Mouse (Mus musculus) myocyte (in vitro differentiated cells): ENCODE results near the gene Galnt5. TPM values are rescaled to one million over a fixed set of nuclear protein-coding genes. Genes with fewer than 3 reads are reported as not detected.

Experiments used
- H3K27me3 ChIP-seq: one replicate; pipeline ENCODE4 v1.6.1; 2011; ENCODE audit not compliant: control insufficient read depth, insufficient read depth, insufficient read length
- H3K36me3 ChIP-seq: one replicate; pipeline ENCODE4 v1.6.1; 2011; ENCODE audit not compliant: control insufficient read depth, insufficient read depth
- H3K4me2 ChIP-seq: one replicate; pipeline ENCODE4 v1.6.1; 2011; ENCODE audit warnings: low read depth, control low read depth
- H3K4me3 ChIP-seq: one replicate; pipeline ENCODE4 v1.5.1; 2011; ENCODE audit warnings: mild to moderate bottlenecking, control low read depth, moderate library complexity
- H3K79me2 ChIP-seq: one replicate; pipeline ENCODE4 v1.6.1; 2011; ENCODE audit not compliant: control insufficient read depth, insufficient read depth
- H3ac ChIP-seq: one replicate; pipeline ENCODE4 v1.6.1; 2011; ENCODE audit not compliant: control insufficient read depth, insufficient read length
- CEBPB ChIP-seq: IDR thresholded peaks from 2 replicates; pipeline ENCODE4 v1.6.1; 2011; ENCODE audit warnings: mild to moderate bottlenecking, moderate library complexity; ENCODE audit not compliant: poor library complexity, insufficient read depth, severe bottlenecking
- E2F4 ChIP-seq: IDR thresholded peaks from one replicate; pipeline ENCODE4 v1.6.1; 2011; ENCODE audit warnings: mild to moderate bottlenecking, control low read depth, moderate library complexity; ENCODE audit not compliant: insufficient read depth
- MAX ChIP-seq: IDR thresholded peaks from one replicate; pipeline ENCODE4 v1.6.1; 2011; ENCODE audit warnings: low read depth, mild to moderate bottlenecking, control low read depth
- MYOD1 ChIP-seq, 3 experiments: IDR thresholded peaks; one replicate each; pipeline ENCODE4 v1.6.1; 2011; ENCODE audit warnings: control low read depth in 2 of 3, low read depth in 2 of 3, mild to moderate bottlenecking in 2 of 3, moderate library complexity in 1 of 3; ENCODE audit not compliant: insufficient read length in 2 of 3, control insufficient read depth in 1 of 3
- MYOG ChIP-seq, 3 experiments: IDR thresholded peaks; one replicate each; pipeline ENCODE4 v1.6.1; 2011; ENCODE audit warnings: control low read depth in 2 of 3, low read depth in 2 of 3, mild to moderate bottlenecking in 2 of 3; ENCODE audit not compliant: insufficient read length in 2 of 3, control insufficient read depth in 1 of 3, insufficient read depth in 1 of 3
- POLR2A ChIP-seq: IDR thresholded peaks from one replicate; pipeline ENCODE4 v1.6.1; 2011; ENCODE audit warnings: low read depth, mild to moderate bottlenecking, control low read depth, moderate library complexity; ENCODE audit not compliant: insufficient read length
- POLR2AphosphoS2 ChIP-seq: IDR thresholded peaks from one replicate; pipeline ENCODE4 v1.6.1; 2011; ENCODE audit warnings: low read depth, control low read depth; ENCODE audit not compliant: insufficient read length
- REST ChIP-seq: IDR thresholded peaks from one replicate; pipeline ENCODE4 v1.6.1; 2011; ENCODE audit warnings: mild to moderate bottlenecking, control low read depth, moderate library complexity; ENCODE audit not compliant: insufficient read depth, insufficient read length
- SRF ChIP-seq: IDR thresholded peaks from one replicate; pipeline ENCODE4 v1.6.1; 2011; ENCODE audit warnings: low read depth; ENCODE audit not compliant: control insufficient read depth, insufficient read length
- TCF12 ChIP-seq: IDR thresholded peaks from one replicate; pipeline ENCODE4 v1.6.1; 2011; ENCODE audit warnings: mild to moderate bottlenecking, control low read depth; ENCODE audit not compliant: poor library complexity, insufficient read depth, severe bottlenecking
- TCF3 ChIP-seq: IDR thresholded peaks from one replicate; pipeline ENCODE4 v1.6.1; 2011; ENCODE audit warnings: low read depth, control low read depth; ENCODE audit not compliant: insufficient read length
- USF1 ChIP-seq: IDR thresholded peaks from one replicate; pipeline ENCODE4 v1.6.1; 2011; ENCODE audit warnings: low read depth, mild to moderate bottlenecking, control low read depth, moderate library complexity
- polyA plus RNA-seq: library from polyadenylated mRNA; unstranded; fragments of >200 nt; fragmentation: generic; extraction: Trizol; gene quantifications from one replicate; pipeline ENCODE4 v1.2.1, GENCODE M21; 2012; ENCODE audit warnings: missing spikeins

Galnt5 gene
- polyA plus RNA-seq, 1 experiment = 0.49 TPM

- Histone ChIP-seq H3K4me2 (peak overlapping the region; percentile 43), H3K79me2 (no peaks in the 10 kb centered on the region), H3ac (no peak overlapping the region), H3K36me3 (no peaks in the 10 kb centered on the region), H3K27me3 (no peaks in the 10 kb centered on the region), H3K4me3 (no peak overlapping the region)
- TF ChIP-seq POLR2A (no peak), CEBPB (no peak), TCF12 (peak; percentile 35), MAX (no peak), REST (no peak), TCF3 (no peak), USF1 (no peak), MYOG (IDR thresholded peaks at IDR 0.05; ENCODE audit: control insufficient read depth in 1 of 3, insufficient read depth in 1 of 3, insufficient read length in 2 of 3, low read depth in 2 of 3) (peak in 2 of 3 experiments; percentile 38 to 83), E2F4 (no peak), POLR2AphosphoS2 (no peak), SRF (no peak), MYOD1 (IDR thresholded peaks at IDR 0.05; ENCODE audit: control insufficient read depth in 1 of 3, insufficient read length in 2 of 3, low read depth in 2 of 3) (peak; percentile 0 to 76 (median 30))
Observed at GRCm38 (mm10) chr2:58007081-58007480, 9.4 kb downstream of the Galnt5 start.

GRCm38 (mm10) chr2:58023556-58023955 is 25.9 kb downstream of the Galnt5 start:
- H3K4me3 ChIP-seq = no peak overlapping the region
- no peak overlapping the region for H3ac ChIP-seq
- TF ChIP-seq POLR2A = no peak
- no peak for TF ChIP-seq MAX
- TF ChIP-seq E2F4 = no peak
- TF ChIP-seq CEBPB = no peak
- TF ChIP-seq MYOD1 (IDR thresholded peaks at IDR 0.05; ENCODE audit: control insufficient read depth in 1 of 3, insufficient read length in 2 of 3, low read depth in 2 of 3) = no peak
- H3K79me2 ChIP-seq = no peaks in the 10 kb centered on the region
- H3K4me2 ChIP-seq = no peak overlapping the region
- H3K36me3 ChIP-seq = no peaks in the 10 kb centered on the region
- H3K27me3 ChIP-seq = no peaks in the 10 kb centered on the region

- no peak overlapping the region for H3K4me2 ChIP-seq
- no peaks in the 10 kb centered on the region for H3K27me3 ChIP-seq
- TF ChIP-seq USF1 (no peak), E2F4 (no peak), SRF (no peak), MYOG (IDR thresholded peaks at IDR 0.05; ENCODE audit: control insufficient read depth in 1 of 3, insufficient read depth in 1 of 3, insufficient read length in 2 of 3, low read depth in 2 of 3) (no peak), POLR2A (no peak), POLR2AphosphoS2 (no peak), MAX (no peak), TCF12 (no peak), REST (no peak), TCF3 (no peak), MYOD1 (IDR thresholded peaks at IDR 0.05; ENCODE audit: control insufficient read depth in 1 of 3, insufficient read length in 2 of 3, low read depth in 2 of 3) (no peak)
- H3ac ChIP-seq = no peak overlapping the region
- H3K4me3 ChIP-seq = no peak overlapping the region
- no peaks in the 10 kb centered on the region for H3K79me2 ChIP-seq
- H3K36me3 ChIP-seq = no peaks in the 10 kb centered on the region
Observed at GRCm38 (mm10) chr2:58026740-58027139, 29.1 kb downstream of the Galnt5 start.

GRCm38 (mm10) chr2:58029404-58029803 is 31.7 kb downstream of the Galnt5 start:
- Histone ChIP-seq H3K79me2 (no peaks in the 10 kb centered on the region), H3K27me3 (no peaks in the 10 kb centered on the region), H3ac (no peak overlapping the region), H3K36me3 (no peaks in the 10 kb centered on the region), H3K4me2 (no peak overlapping the region), H3K4me3 (no peak overlapping the region)
- no peak for TF ChIP-seq REST
- TF ChIP-seq POLR2A = no peak
- TF ChIP-seq MAX = no peak
- no peak for TF ChIP-seq USF1
- no peak for TF ChIP-seq POLR2AphosphoS2
- TF ChIP-seq TCF3 = no peak
- no peak for TF ChIP-seq MYOG (IDR thresholded peaks at IDR 0.05; ENCODE audit: control insufficient read depth in 1 of 3, insufficient read depth in 1 of 3, insufficient read length in 2 of 3, low read depth in 2 of 3)
- TF ChIP-seq SRF = no peak
- no peak for TF ChIP-seq E2F4
- no peak for TF ChIP-seq MYOD1 (IDR thresholded peaks at IDR 0.05; ENCODE audit: control insufficient read depth in 1 of 3, insufficient read length in 2 of 3, low read depth in 2 of 3)
- no peak for TF ChIP-seq TCF12
- TF ChIP-seq CEBPB = no peak

GRCm38 (mm10) chr2:58031431-58031830 is 33.7 kb downstream of the Galnt5 start:
- Histone ChIP-seq H3K4me3 (no peak overlapping the region), H3K79me2 (no peaks in the 10 kb centered on the region), H3K36me3 (no peaks in the 10 kb centered on the region), H3K4me2 (no peak overlapping the region), H3K27me3 (no peaks in the 10 kb centered on the region), H3ac (no peak overlapping the region)
- TF ChIP-seq CEBPB (no peak), MAX (no peak), POLR2AphosphoS2 (no peak), REST (no peak), E2F4 (no peak), MYOG (IDR thresholded peaks at IDR 0.05; ENCODE audit: control insufficient read depth in 1 of 3, insufficient read depth in 1 of 3, insufficient read length in 2 of 3, low read depth in 2 of 3) (no peak), MYOD1 (IDR thresholded peaks at IDR 0.05; ENCODE audit: control insufficient read depth in 1 of 3, insufficient read length in 2 of 3, low read depth in 2 of 3) (no peak), TCF12 (no peak), POLR2A (no peak), TCF3 (no peak), USF1 (no peak), SRF (no peak)
